Mouse (Mus musculus) lung, embryonic 16.5 days (tissue): ENCODE data around the gene Crebl2. TPM values are rescaled to one million over a fixed set of nuclear protein-coding genes. Genes with fewer than 3 reads are reported as not detected.

Source experiments
- ATAC-seq: fragments of 200-750 bp; cut with Nextera tagmentation; 2 replicates; pipeline ENCODE4 v1.8.0; 2017; ENCODE audit warnings: low read depth, mild to moderate bottlenecking, moderate library complexity
- H3K27ac ChIP-seq: fragments of 300-500 bp; sonication (generic); 2 replicates; pipeline ENCODE4 v1.5.1; 2014; ENCODE audit warnings: mild to moderate bottlenecking, control low read depth, low read length
- H3K27me3 ChIP-seq: fragments of 300-500 bp; sonication (generic); 2 replicates; pipeline ENCODE4 v1.6.1; 2014; ENCODE audit warnings: low read depth, low read length, mixed read lengths; ENCODE audit not compliant: control insufficient read depth, insufficient read depth
- H3K36me3 ChIP-seq: fragments of 300-500 bp; sonication (generic); 2 replicates; pipeline ENCODE4 v1.6.1; 2014; ENCODE audit warnings: low read length; ENCODE audit not compliant: control insufficient read depth, insufficient read depth
- H3K4me1 ChIP-seq: fragments of 300-500 bp; sonication (generic); replicated peaks from 2 replicates; pipeline ENCODE4 v1.6.1; 2014; ENCODE audit warnings: low read length, mixed read lengths; ENCODE audit not compliant: control insufficient read depth, insufficient read depth
- H3K4me2 ChIP-seq: fragments of 300-500 bp; sonication (generic); 2 replicates; pipeline ENCODE4 v1.6.1; 2014; ENCODE audit warnings: low read depth, low read length, control low read depth
- H3K4me3 ChIP-seq: fragments of 300-500 bp; sonication (generic); 2 replicates; pipeline ENCODE4 v1.5.1; 2014; ENCODE audit warnings: mild to moderate bottlenecking, low read length, control low read depth
- H3K9ac ChIP-seq: fragments of 300-500 bp; sonication (generic); 2 replicates; pipeline ENCODE4 v1.6.1; 2014; ENCODE audit warnings: low read length, control low read depth
- H3K9me3 ChIP-seq: fragments of 300-500 bp; sonication (generic); 2 replicates; pipeline ENCODE4 v1.6.1; 2016; ENCODE audit warnings: low read length; ENCODE audit not compliant: control insufficient read depth
- WGBS: fragments of 180-500 bp; shearing (Covaris S2); extraction: QIAGEN DNeasy Blood & Tissue Kit; methylation state at CpG from one replicate; pipeline ENCODE4 v1.1.7; 2014; 5-methylcytosine and 5-hydroxymethylcytosine counted together
- polyA plus RNA-seq: library from polyadenylated mRNA; unstranded; fragments of >200 nt; fragmentation: Nextera tagmentation; extraction: Ambion mirVana; gene quantifications from 2 replicates; pipeline ENCODE4 v1.2.1, GENCODE M21; 2015

The Crebl2 gene
- 3.0 and 3.5 TPM in 2 replicates for polyA plus RNA-seq

DNA sequence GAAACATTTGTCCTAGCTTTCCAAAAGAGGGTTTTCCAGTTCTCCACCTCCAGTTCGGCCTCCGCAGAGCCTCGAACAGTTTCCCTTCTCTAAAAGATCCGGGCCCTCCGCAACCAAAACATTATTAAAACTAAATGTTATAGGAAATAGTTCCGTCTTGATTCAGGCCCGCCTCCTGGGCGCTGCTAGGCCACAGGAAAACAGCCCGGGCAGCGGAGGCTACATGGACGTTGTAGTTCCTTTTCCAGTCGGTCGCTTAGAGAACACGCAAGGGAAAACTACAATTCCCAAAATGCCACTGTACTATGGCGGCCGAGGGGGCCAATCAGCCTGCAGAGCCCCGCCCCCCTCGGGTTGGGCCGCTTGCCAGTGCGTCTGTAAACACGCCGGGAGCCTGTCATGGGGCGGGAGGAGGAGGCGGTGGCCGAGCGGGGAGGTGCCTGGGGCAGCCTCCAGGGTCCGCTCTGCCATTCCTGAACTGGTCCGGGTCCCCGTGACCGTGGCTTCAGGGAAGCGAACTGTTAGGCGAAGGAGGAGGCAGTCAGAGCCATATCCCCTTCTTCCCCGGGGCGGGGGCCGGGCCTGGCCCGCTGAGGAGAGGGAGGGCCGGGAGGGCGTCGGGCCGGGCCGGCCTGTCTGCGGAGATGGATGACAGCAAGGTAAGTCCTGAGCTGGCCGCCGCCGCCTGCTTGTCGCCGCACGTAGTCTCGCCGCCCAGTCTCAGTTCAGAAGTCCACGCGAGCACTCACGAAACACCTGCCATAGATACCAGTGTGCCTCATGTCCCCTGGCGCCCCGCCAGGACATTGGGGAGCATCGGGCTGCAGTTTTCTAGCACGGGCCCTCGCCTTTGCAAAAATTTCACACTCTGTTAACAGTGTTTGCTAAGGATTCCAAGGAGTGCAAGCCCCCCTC is at the start of gene Crebl2:
Gene Crebl2, plus strand, starts transcription at position 369 of the 915 bp plus-strand sequence.
- Histone ChIP-seq H3K9me3 (no peaks in the 10 kb centered on the region), H3K4me3 (peak within 1 kb of the TSS; percentile 72), H3K4me2 (peak within 1 kb of the TSS; percentile 89), H3K27ac (peak within 1 kb of the TSS; percentile 95), H3K36me3 (no peaks in the 10 kb centered on the region), H3K9ac (peak within 1 kb of the TSS; percentile 77), H3K27me3 (no peaks in the 10 kb centered on the region), H3K4me1 (peaks cover 10% of the 10 kb centered on the region)
- under 1% methylated on average over 49 of the region's 58 CpGs for WGBS
- ATAC-seq: peak; percentile 97

DNA sequence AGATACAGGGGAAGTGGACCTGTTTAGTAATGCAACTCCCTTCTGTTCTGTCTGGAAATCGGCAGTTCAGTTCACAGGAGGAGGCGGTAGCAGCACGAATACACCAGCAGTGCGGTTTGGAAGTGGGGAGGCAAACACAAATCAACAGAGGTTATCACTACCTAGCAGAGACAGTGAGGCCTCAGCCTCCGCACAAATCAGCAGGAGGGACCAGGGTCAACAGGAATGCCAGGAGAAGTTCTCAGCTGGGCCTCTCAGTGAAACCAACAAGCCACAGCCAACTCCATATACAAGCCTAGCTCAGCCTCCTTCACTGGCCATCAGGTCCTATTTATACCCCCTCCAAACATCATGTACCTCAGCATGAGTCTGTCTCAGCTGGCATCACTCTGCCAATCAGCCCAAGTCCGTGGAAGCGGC is 48.5 kb upstream of the Crebl2 start:
- no peaks in the 10 kb centered on the region for H3K27me3 ChIP-seq
- H3K36me3 ChIP-seq: no peaks in the 10 kb centered on the region
- H3K9ac ChIP-seq: no peak overlapping the region
- no peaks in the 10 kb centered on the region for H3K4me1 ChIP-seq
- H3K4me2 ChIP-seq: no peak overlapping the region
- ATAC-seq: no peak
- H3K4me3 ChIP-seq: no peak overlapping the region
- H3K9me3 ChIP-seq: no peaks in the 10 kb centered on the region
- H3K27ac ChIP-seq: no peak overlapping the region
- 65% methylated on average over 7 of the region's 7 CpGs for WGBS

DNA sequence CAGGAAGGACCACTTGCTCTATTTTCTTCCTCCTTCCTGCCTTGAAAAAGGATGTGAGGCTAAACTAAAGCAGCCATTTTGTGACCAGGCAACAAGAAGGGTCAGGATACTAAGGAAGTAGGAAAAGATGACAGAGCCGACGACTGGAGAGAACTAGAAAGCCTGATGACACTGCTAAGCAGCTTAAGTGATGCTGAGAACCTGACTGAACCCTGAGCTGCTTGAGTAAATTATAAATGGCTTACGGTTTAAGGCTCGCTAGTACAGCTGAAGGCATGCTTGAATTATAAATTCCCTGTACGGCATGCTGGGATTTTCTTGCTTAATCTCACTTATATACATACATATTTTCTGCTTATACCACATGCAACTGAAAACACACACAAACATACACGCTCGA is 47.1 kb upstream of the Crebl2 start:
- H3K4me1 ChIP-seq: no peaks in the 10 kb centered on the region
- H3K9ac ChIP-seq: no peak overlapping the region
- H3K36me3 ChIP-seq: no peaks in the 10 kb centered on the region
- no peaks in the 10 kb centered on the region for H3K9me3 ChIP-seq
- WGBS: 84% methylated on average over 7 of the region's 7 CpGs
- no peak for ATAC-seq
- no peak overlapping the region for H3K4me3 ChIP-seq
- H3K27me3 ChIP-seq: no peaks in the 10 kb centered on the region
- no peak overlapping the region for H3K4me2 ChIP-seq
- H3K27ac ChIP-seq: no peak overlapping the region

DNA sequence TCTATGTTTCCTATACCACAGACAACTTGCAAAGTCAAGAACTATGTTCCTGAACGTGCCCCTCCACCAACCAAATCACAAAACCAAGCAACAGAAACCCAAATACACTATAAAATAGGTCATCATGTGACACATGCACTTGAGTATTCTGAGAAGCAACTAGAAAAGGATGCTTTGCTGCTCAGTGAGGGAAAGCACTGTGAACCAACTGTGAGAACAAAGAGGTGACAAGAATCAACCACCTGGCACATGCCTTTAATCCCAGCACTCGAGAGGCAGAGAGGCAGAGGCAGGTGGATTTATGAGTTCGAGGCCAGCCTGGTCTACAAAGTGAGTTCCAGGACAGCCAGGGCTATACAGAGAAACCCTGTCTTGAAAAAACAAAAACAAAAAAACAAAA is 43.5 kb upstream of the Crebl2 start:
- H3K27ac ChIP-seq: no peak overlapping the region
- WGBS: 65% methylated on average over 3 of the region's 3 CpGs
- ATAC-seq: no peak
- no peaks in the 10 kb centered on the region for H3K27me3 ChIP-seq
- peaks cover 11% of the 10 kb centered on the region for H3K4me1 ChIP-seq
- H3K36me3 ChIP-seq: no peaks in the 10 kb centered on the region
- H3K4me2 ChIP-seq: no peak overlapping the region
- no peaks in the 10 kb centered on the region for H3K9me3 ChIP-seq
- no peak overlapping the region for H3K4me3 ChIP-seq
- no peak overlapping the region for H3K9ac ChIP-seq

DNA sequence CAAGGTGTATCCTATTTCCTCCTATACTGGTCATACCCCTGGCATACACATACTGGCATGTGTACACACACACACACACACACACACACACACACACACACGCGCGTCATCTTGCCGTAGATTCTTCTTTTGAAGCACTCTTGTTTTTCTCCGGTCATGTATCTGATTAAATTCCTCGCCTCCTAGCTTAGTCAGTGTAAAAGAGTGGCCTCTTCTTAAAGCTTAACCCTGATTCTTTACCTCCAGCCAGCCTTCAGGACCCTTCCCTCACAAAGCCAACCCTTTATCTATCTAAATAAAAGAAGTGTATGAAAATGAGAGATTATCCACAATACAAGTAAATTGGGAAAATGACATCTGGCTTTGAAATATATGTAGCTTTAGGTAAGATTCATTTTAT is 40.9 kb upstream of the Crebl2 start:
- ATAC-seq: no peak
- no peak overlapping the region for H3K4me2 ChIP-seq

DNA sequence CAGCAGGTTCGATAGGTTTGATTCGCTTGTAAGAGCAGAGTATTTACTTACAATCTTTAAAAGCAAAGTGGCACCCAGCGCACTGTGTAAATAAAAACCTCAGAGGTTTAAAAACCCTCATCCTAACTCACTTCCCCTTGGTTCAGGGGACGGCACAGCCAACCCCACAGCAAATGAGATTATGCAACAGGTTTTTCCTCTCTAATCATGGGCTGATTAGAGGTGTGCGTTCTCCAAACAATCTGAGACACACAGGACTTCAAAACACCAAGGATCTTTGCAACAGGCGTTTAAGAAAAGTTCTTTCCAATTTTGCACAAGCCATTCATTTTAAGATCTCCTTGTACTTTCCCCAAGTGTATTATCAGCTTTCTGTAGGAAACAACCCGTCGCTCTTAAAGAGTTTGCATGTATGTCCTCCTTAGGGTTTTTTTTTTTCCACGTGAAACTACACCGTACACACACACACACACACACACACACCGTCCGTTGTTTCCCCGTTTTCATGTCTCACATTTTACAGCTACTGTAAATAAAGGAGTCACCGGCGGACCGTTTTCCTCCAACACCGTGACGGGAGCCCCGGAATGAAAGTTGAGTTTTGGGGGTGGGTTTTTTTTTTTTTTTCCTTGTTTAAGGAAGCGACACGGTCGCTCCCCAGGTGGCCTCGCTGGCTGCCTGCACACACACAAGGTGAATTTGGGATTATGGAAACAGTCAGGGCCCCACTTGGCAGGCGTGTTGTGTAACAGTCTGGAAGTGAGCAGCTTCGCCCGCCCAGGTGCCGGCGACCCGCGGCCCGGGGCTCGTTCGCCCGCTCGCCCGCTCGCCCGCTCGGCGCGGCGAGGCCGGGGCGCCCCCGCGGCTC is 38.5 kb upstream of the Crebl2 start:
- Histone ChIP-seq H3K4me1 (peaks cover 11% of the 10 kb centered on the region), H3K36me3 (no peaks in the 10 kb centered on the region), H3K27ac (peak overlapping the region; percentile 99), H3K9me3 (no peaks in the 10 kb centered on the region), H3K9ac (peak overlapping the region; percentile 95), H3K4me2 (peak overlapping the region; percentile 66), H3K27me3 (no peaks in the 10 kb centered on the region), H3K4me3 (peak overlapping the region; percentile 79)
- WGBS: under 1% methylated on average over 39 of the region's 46 CpGs
- peak; percentile 14 for ATAC-seq

More for the DNA sequence above, 40.9 kb upstream of the Crebl2 start:
- Histone ChIP-seq H3K9me3 (no peaks in the 10 kb centered on the region), H3K27ac (no peak overlapping the region), H3K27me3 (no peaks in the 10 kb centered on the region), H3K9ac (no peak overlapping the region), H3K36me3 (no peaks in the 10 kb centered on the region), H3K4me3 (no peak overlapping the region), H3K4me1 (peaks cover 11% of the 10 kb centered on the region)
- WGBS: 77% methylated on average over 6 of the region's 6 CpGs

DNA sequence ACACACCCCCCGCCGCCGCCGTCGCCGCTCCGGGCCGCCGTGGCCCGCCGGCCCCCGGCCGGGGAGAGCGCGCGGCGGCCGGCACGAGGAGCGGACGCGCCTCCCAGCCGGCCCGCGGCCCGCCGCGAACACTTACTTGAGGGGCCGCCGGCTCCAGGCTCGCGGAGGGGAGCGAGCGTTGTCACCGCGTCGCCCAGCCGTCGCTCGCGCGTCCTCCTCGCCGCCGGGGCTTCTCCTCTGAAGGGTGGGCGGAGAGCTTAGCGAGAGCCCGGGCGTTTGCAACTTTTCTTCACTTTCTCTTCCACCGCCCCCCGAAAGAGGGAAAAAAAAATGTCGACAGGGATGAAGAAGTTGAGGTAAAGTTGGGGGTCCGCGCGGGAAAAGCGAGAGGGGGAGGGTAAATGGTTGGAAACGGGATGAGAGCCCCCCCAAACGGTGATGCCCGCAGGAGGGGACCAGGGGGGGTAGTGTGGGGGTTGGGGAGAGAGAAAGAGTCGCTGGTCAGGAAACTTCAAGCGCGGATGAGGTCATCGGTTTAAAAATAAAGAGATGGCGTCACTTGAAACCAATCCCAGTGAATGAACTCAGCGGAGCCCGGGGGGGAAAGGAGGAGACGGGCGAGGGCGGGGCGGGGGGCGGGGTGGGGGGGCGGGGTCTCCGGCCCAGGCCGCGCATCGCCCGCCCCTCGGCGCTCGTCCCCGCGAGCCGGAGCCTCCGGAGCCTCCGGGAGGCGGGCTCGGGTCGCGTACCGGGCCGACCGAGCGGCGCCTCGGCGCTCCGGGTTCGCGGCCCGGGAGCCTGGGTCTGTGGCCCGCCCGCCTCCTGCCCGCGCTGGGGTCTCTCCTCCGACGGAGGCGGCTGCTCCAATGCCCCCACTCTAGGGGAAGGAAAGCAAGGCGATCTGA is 37.6 kb upstream of the Crebl2 start, which contains the start of gene Dusp16:
Gene Dusp16, minus strand, starts transcription at position 485 of the 905 bp plus-strand sequence.
- Histone ChIP-seq H3K4me1 (peaks cover 11% of the 10 kb centered on the region), H3K27ac (peak within 1 kb of the TSS; percentile 99), H3K27me3 (no peaks in the 10 kb centered on the region), H3K36me3 (no peaks in the 10 kb centered on the region), H3K4me2 (peak within 1 kb of the TSS; percentile 66), H3K4me3 (peak within 1 kb of the TSS; percentile 79), H3K9me3 (no peaks in the 10 kb centered on the region), H3K9ac (peak within 1 kb of the TSS; percentile 95)
- WGBS: 0% methylated on average over 46 of the region's 108 CpGs
- peak; percentile 92 for ATAC-seq

DNA sequence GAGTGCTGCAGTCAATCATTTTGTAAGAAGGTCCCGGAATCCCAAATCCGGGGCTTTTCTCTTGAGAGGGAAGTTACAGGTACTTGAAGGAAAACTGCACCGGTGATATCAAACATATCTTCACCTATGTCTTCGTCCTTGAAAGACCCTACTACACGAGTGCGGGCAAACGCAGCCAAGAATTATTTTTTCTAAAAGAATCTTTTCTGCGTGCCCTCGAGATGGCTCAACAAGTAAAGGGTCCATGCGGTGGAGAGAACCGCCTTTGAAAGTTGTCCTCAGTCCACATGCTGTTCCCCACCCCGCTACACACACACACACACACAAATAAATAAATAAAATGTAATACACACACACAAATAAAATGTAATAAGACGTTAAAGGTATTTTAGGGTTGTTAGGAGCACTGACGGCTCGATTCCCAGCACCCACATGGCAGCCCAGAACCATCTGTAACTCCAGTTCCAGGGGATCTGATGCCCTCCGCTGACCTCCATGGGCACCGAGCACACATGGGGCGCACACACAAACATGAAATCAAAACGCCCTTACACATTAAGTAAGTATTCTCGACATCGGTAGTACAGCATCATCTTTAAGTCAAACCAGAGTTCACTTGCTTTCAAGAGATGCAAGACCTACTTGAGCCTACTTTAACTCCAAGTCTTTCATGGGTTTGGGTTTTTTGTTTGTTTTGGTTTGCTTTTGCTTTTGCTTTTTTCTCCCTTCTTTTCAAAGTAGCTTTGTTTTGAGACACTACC is 36.7 kb upstream of the Crebl2 start:
- peak overlapping the region; percentile 89 for H3K9ac ChIP-seq
- peaks cover 11% of the 10 kb centered on the region for H3K4me1 ChIP-seq
- no peak; the same call in 1 of the 2 replicates for ATAC-seq
- H3K27me3 ChIP-seq: no peaks in the 10 kb centered on the region
- H3K9me3 ChIP-seq: no peaks in the 10 kb centered on the region
- no peaks in the 10 kb centered on the region for H3K36me3 ChIP-seq
- peak overlapping the region; percentile 64 for H3K4me2 ChIP-seq
- WGBS: 43% methylated on average over 21 of the region's 21 CpGs
- H3K27ac ChIP-seq: peak overlapping the region; percentile 67; the same call in 1 of the 2 replicates
- peak overlapping the region; percentile 79 for H3K4me3 ChIP-seq
